Mouse (Mus musculus) lung, postnatal 0 days (tissue): Measurements from ENCODE around the gene Exoc3l2.

Experiments used
- CTCF ChIP-seq: IDR thresholded peaks from 2 replicates; pipeline ENCODE4 v1.5.1; 2016; ENCODE audit warnings: antibody characterized with exemption, mild to moderate bottlenecking
- EP300 ChIP-seq: IDR thresholded peaks from 2 replicates; pipeline ENCODE4 v1.6.1; 2016; ENCODE audit warnings: antibody characterized with exemption, mild to moderate bottlenecking, control low read depth

DNA sequence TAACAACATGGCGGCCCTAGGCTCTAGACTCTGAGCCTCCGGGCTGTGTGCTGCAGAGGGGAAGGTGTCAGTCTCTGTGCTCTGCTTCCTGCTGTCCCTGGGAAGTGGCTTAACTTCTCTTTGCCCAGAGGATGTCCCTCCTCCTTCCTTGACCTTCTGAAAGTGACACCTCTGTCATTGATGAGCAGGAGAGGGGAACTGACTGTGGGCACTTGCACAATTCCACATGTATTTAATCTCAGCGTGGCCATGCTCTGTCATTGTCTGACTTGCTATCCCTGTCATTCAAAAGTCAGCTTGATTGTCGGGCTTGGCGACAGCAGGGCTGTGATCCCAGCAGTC is 33.1 kb downstream of the Exoc3l2 start:
- TF ChIP-seq CTCF = no peak
- TF ChIP-seq EP300 = no peak
